Mouse (Mus musculus) myocyte (in vitro differentiated cells): Measurements from ENCODE around the gene Pou2f1. TPM values are rescaled to one million over a fixed set of nuclear protein-coding genes. Genes with fewer than 3 reads are reported as not detected.

Experiments used
- H3K27me3 ChIP-seq: one replicate; pipeline ENCODE4 v1.6.1; 2011; ENCODE audit not compliant: control insufficient read depth, insufficient read depth, insufficient read length
- H3K36me3 ChIP-seq: one replicate; pipeline ENCODE4 v1.6.1; 2011; ENCODE audit not compliant: control insufficient read depth, insufficient read depth
- H3K4me2 ChIP-seq: one replicate; pipeline ENCODE4 v1.6.1; 2011; ENCODE audit warnings: low read depth, control low read depth
- H3K4me3 ChIP-seq: one replicate; pipeline ENCODE4 v1.5.1; 2011; ENCODE audit warnings: mild to moderate bottlenecking, control low read depth, moderate library complexity
- H3K79me2 ChIP-seq: one replicate; pipeline ENCODE4 v1.6.1; 2011; ENCODE audit not compliant: control insufficient read depth, insufficient read depth
- H3ac ChIP-seq: one replicate; pipeline ENCODE4 v1.6.1; 2011; ENCODE audit not compliant: control insufficient read depth, insufficient read length
- CEBPB ChIP-seq: IDR thresholded peaks from 2 replicates; pipeline ENCODE4 v1.6.1; 2011; ENCODE audit warnings: mild to moderate bottlenecking, moderate library complexity; ENCODE audit not compliant: poor library complexity, insufficient read depth, severe bottlenecking
- E2F4 ChIP-seq: IDR thresholded peaks from one replicate; pipeline ENCODE4 v1.6.1; 2011; ENCODE audit warnings: mild to moderate bottlenecking, control low read depth, moderate library complexity; ENCODE audit not compliant: insufficient read depth
- MAX ChIP-seq: IDR thresholded peaks from one replicate; pipeline ENCODE4 v1.6.1; 2011; ENCODE audit warnings: low read depth, mild to moderate bottlenecking, control low read depth
- MYOD1 ChIP-seq, 3 experiments: IDR thresholded peaks; one replicate each; pipeline ENCODE4 v1.6.1; 2011; ENCODE audit warnings: control low read depth in 2 of 3, low read depth in 2 of 3, mild to moderate bottlenecking in 2 of 3, moderate library complexity in 1 of 3; ENCODE audit not compliant: insufficient read length in 2 of 3, control insufficient read depth in 1 of 3
- MYOG ChIP-seq, 3 experiments: IDR thresholded peaks; one replicate each; pipeline ENCODE4 v1.6.1; 2011; ENCODE audit warnings: control low read depth in 2 of 3, low read depth in 2 of 3, mild to moderate bottlenecking in 2 of 3; ENCODE audit not compliant: insufficient read length in 2 of 3, control insufficient read depth in 1 of 3, insufficient read depth in 1 of 3
- POLR2A ChIP-seq: IDR thresholded peaks from one replicate; pipeline ENCODE4 v1.6.1; 2011; ENCODE audit warnings: low read depth, mild to moderate bottlenecking, control low read depth, moderate library complexity; ENCODE audit not compliant: insufficient read length
- POLR2AphosphoS2 ChIP-seq: IDR thresholded peaks from one replicate; pipeline ENCODE4 v1.6.1; 2011; ENCODE audit warnings: low read depth, control low read depth; ENCODE audit not compliant: insufficient read length
- REST ChIP-seq: IDR thresholded peaks from one replicate; pipeline ENCODE4 v1.6.1; 2011; ENCODE audit warnings: mild to moderate bottlenecking, control low read depth, moderate library complexity; ENCODE audit not compliant: insufficient read depth, insufficient read length
- SRF ChIP-seq: IDR thresholded peaks from one replicate; pipeline ENCODE4 v1.6.1; 2011; ENCODE audit warnings: low read depth; ENCODE audit not compliant: control insufficient read depth, insufficient read length
- TCF12 ChIP-seq: IDR thresholded peaks from one replicate; pipeline ENCODE4 v1.6.1; 2011; ENCODE audit warnings: mild to moderate bottlenecking, control low read depth; ENCODE audit not compliant: poor library complexity, insufficient read depth, severe bottlenecking
- TCF3 ChIP-seq: IDR thresholded peaks from one replicate; pipeline ENCODE4 v1.6.1; 2011; ENCODE audit warnings: low read depth, control low read depth; ENCODE audit not compliant: insufficient read length
- USF1 ChIP-seq: IDR thresholded peaks from one replicate; pipeline ENCODE4 v1.6.1; 2011; ENCODE audit warnings: low read depth, mild to moderate bottlenecking, control low read depth, moderate library complexity
- polyA plus RNA-seq: library from polyadenylated mRNA; unstranded; fragments of >200 nt; fragmentation: generic; extraction: Trizol; gene quantifications from one replicate; pipeline ENCODE4 v1.2.1, GENCODE M21; 2012; ENCODE audit warnings: missing spikeins

Gene Pou2f1
- polyA plus RNA-seq, 1 experiment: 2.1 TPM

GRCm38 (mm10) chr1:165853729-165854420 is 148.6 kb downstream of the Pou2f1 start:
- H3K27me3 ChIP-seq: no peaks in the 10 kb centered on the region
- no peaks in the 10 kb centered on the region for H3K36me3 ChIP-seq
- no peak overlapping the region for H3ac ChIP-seq
- H3K4me2 ChIP-seq: no peak overlapping the region
- TF ChIP-seq CEBPB: no peak
- no peak for TF ChIP-seq USF1
- no peak for TF ChIP-seq TCF12
- TF ChIP-seq E2F4: no peak
- TF ChIP-seq SRF: no peak
- no peak for TF ChIP-seq POLR2A
- TF ChIP-seq MAX: no peak
- no peak for TF ChIP-seq REST
- H3K79me2 ChIP-seq: no peaks in the 10 kb centered on the region
- no peak overlapping the region for H3K4me3 ChIP-seq

- TF ChIP-seq E2F4: no peak
- TF ChIP-seq TCF3: no peak
- no peak for TF ChIP-seq MYOG (IDR thresholded peaks at IDR 0.05; ENCODE audit: control insufficient read depth in 1 of 3, insufficient read depth in 1 of 3, insufficient read length in 2 of 3, low read depth in 2 of 3)
- no peak for TF ChIP-seq POLR2AphosphoS2
- no peak for TF ChIP-seq REST
- no peak for TF ChIP-seq MAX
- TF ChIP-seq TCF12: no peak
- TF ChIP-seq POLR2A: no peak
- TF ChIP-seq MYOD1 (IDR thresholded peaks at IDR 0.05; ENCODE audit: control insufficient read depth in 1 of 3, insufficient read length in 2 of 3, low read depth in 2 of 3): no peak
- no peaks in the 10 kb centered on the region for H3K36me3 ChIP-seq
Measured at GRCm38 (mm10) chr1:165853131-165853721, 149.3 kb downstream of the Pou2f1 start.

GRCm38 (mm10) chr1:165852131-165852530 is 150.3 kb downstream of the Pou2f1 start:
- H3K4me2 ChIP-seq: no peak overlapping the region
- H3K4me3 ChIP-seq: no peak overlapping the region
- H3K27me3 ChIP-seq: no peaks in the 10 kb centered on the region
- H3K79me2 ChIP-seq: no peaks in the 10 kb centered on the region
- no peak overlapping the region for H3ac ChIP-seq
- TF ChIP-seq POLR2A (no peak), TCF3 (no peak), CEBPB (no peak), MYOG (IDR thresholded peaks at IDR 0.05; ENCODE audit: control insufficient read depth in 1 of 3, insufficient read depth in 1 of 3, insufficient read length in 2 of 3, low read depth in 2 of 3) (no peak), USF1 (no peak), POLR2AphosphoS2 (no peak)
- H3K36me3 ChIP-seq: no peaks in the 10 kb centered on the region

More at GRCm38 (mm10) chr1:165853131-165853721, 149.3 kb downstream of the Pou2f1 start:
- Histone ChIP-seq H3ac (no peak overlapping the region), H3K4me3 (no peak overlapping the region), H3K79me2 (no peaks in the 10 kb centered on the region), H3K27me3 (no peaks in the 10 kb centered on the region), H3K4me2 (no peak overlapping the region)

- no peaks in the 10 kb centered on the region for H3K36me3 ChIP-seq
- H3K4me2 ChIP-seq: no peak overlapping the region
- no peaks in the 10 kb centered on the region for H3K27me3 ChIP-seq
- no peak overlapping the region for H3ac ChIP-seq
- H3K4me3 ChIP-seq: no peak overlapping the region
- TF ChIP-seq TCF12: no peak
- no peaks in the 10 kb centered on the region for H3K79me2 ChIP-seq
Measured at GRCm38 (mm10) chr1:165849458-165850445, 152.7 kb downstream of the Pou2f1 start.

- Histone ChIP-seq H3K27me3 (no peaks in the 10 kb centered on the region), H3K79me2 (no peaks in the 10 kb centered on the region), H3ac (no peak overlapping the region), H3K4me2 (no peak overlapping the region), H3K4me3 (no peak overlapping the region), H3K36me3 (no peaks in the 10 kb centered on the region)
- no peak for TF ChIP-seq MYOG (IDR thresholded peaks at IDR 0.05; ENCODE audit: control insufficient read depth in 1 of 3, insufficient read depth in 1 of 3, insufficient read length in 2 of 3, low read depth in 2 of 3)
- no peak for TF ChIP-seq REST
- no peak for TF ChIP-seq POLR2AphosphoS2
- no peak for TF ChIP-seq SRF
- no peak for TF ChIP-seq CEBPB
- TF ChIP-seq POLR2A: no peak
- TF ChIP-seq MYOD1 (IDR thresholded peaks at IDR 0.05; ENCODE audit: control insufficient read depth in 1 of 3, insufficient read length in 2 of 3, low read depth in 2 of 3): no peak
- no peak for TF ChIP-seq MAX
- no peak for TF ChIP-seq USF1
- no peak for TF ChIP-seq E2F4
- TF ChIP-seq TCF12: no peak
- no peak for TF ChIP-seq TCF3
Measured at GRCm38 (mm10) chr1:165848881-165849280, 153.6 kb downstream of the Pou2f1 start.
